Mouse (Mus musculus): ENCODE data around the gene Scarb1.

Scarb1 gene

GRCm38 (mm10) chr5:125364851-125365429 is 24.0 kb upstream of the Scarb1 start:
- DNase-seq (ENCODE audit: low spot score): no peak

GRCm38 (mm10) chr5:125363894-125364293 is 23.0 kb upstream of the Scarb1 start:
- no peak for DNase-seq (ENCODE audit: low spot score)

GRCm38 (mm10) chr5:125360981-125361510 is 20.2 kb upstream of the Scarb1 start:
- no peak for DNase-seq (ENCODE audit: low spot score)

GRCm38 (mm10) chr5:125360566-125360965 is 19.7 kb upstream of the Scarb1 start:
- DNase-seq (ENCODE audit: low spot score): no peak

GRCm38 (mm10) chr5:125358270-125358608 is 17.3 kb upstream of the Scarb1 start:
- no peak for DNase-seq (ENCODE audit: low spot score)

GRCm38 (mm10) chr5:125357543-125358269 is 16.8 kb upstream of the Scarb1 start:
- no peak for DNase-seq (ENCODE audit: low spot score)

- DNase-seq (ENCODE audit: low spot score): no peak
Measured at GRCm38 (mm10) chr5:125355650-125356049, 14.8 kb upstream of the Scarb1 start.

GRCm38 (mm10) chr5:125354885-125355492 is 14.1 kb upstream of the Scarb1 start:
- no peak for DNase-seq (ENCODE audit: low spot score)

- no peak for DNase-seq (ENCODE audit: low spot score)
Measured at GRCm38 (mm10) chr5:125352781-125353294, 11.9 kb upstream of the Scarb1 start.

GRCm38 (mm10) chr5:125351939-125352338 is 11.0 kb upstream of the Scarb1 start:
- DNase-seq (ENCODE audit: low spot score): no peak

- DNase-seq (ENCODE audit: low spot score): no peak
Measured at GRCm38 (mm10) chr5:125351057-125351456, 10.2 kb upstream of the Scarb1 start.

GRCm38 (mm10) chr5:125349391-125349790 is 8.5 kb upstream of the Scarb1 start:
- no peak for DNase-seq (ENCODE audit: low spot score)

- no peak for DNase-seq (ENCODE audit: low spot score)
Measured at GRCm38 (mm10) chr5:125348487-125348886, 7.6 kb upstream of the Scarb1 start.

- no peak for DNase-seq (ENCODE audit: low spot score)
Measured at GRCm38 (mm10) chr5:125348067-125348466, 7.2 kb upstream of the Scarb1 start.

GRCm38 (mm10) chr5:125344296-125344695 is 3.4 kb upstream of the Scarb1 start:
- no peak for DNase-seq (ENCODE audit: low spot score)

GRCm38 (mm10) chr5:125341459-125342090 is 681 bp upstream of the Scarb1 start:
- no peak for DNase-seq (ENCODE audit: low spot score)

GRCm38 (mm10) chr5:125339851-125340531 is 903 bp downstream of the Scarb1 start:
- DNase-seq (ENCODE audit: low spot score): no peak

- DNase-seq (ENCODE audit: low spot score): no peak
Measured at GRCm38 (mm10) chr5:125339108-125339751, 1.7 kb downstream of the Scarb1 start.

GRCm38 (mm10) chr5:125337526-125337925 is 3.4 kb downstream of the Scarb1 start:
- DNase-seq (ENCODE audit: low spot score): no peak

GRCm38 (mm10) chr5:125337012-125337411 is 3.9 kb downstream of the Scarb1 start:
- no peak for DNase-seq (ENCODE audit: low spot score)

GRCm38 (mm10) chr5:125333009-125333408 is 7.9 kb downstream of the Scarb1 start:
- DNase-seq (ENCODE audit: low spot score): no peak

Data from layer of hippocampus, adult 9-10 months (tissue).